Mouse (Mus musculus): ENCODE results near the gene A830018L16Rik. TPM values are rescaled to one million over a fixed set of nuclear protein-coding genes. Genes with fewer than 3 reads are reported as not detected.
"Not testable (repeated sequence)": the region's sequence is repeated elsewhere in the genome, so short reads cannot be mapped to it uniquely, and the experiment has no call there.

A830018L16Rik gene
- total RNA-seq (2021) = 100 to 1,000 TPM; 104 to 109 TPM
- long read RNA-seq, experiment 1, full-length matches to known transcripts = 28 of 52 reads
- long read RNA-seq, experiment 1, partial matches to known transcripts = 4 of 52 reads
- long read RNA-seq, experiment 1, other reads (novel, unspliced or antisense) = 20 of 52 reads
- long read RNA-seq, experiment 2, full-length matches to known transcripts = 28 of 46 reads
- long read RNA-seq, experiment 2, partial matches to known transcripts = 2 of 46 reads
- long read RNA-seq, experiment 2, other reads (novel, unspliced or antisense) = 16 of 46 reads

- peak; percentile 69 to 88 for DNase-seq (ENCODE audit: low spot score in 2 of 2)
Measured at GRCm38 (mm10) chr1:11413894-11414556, at the start of gene A830018L16Rik. A830018L16Rik (plus strand) TSS chr1:11414105.

DNA sequence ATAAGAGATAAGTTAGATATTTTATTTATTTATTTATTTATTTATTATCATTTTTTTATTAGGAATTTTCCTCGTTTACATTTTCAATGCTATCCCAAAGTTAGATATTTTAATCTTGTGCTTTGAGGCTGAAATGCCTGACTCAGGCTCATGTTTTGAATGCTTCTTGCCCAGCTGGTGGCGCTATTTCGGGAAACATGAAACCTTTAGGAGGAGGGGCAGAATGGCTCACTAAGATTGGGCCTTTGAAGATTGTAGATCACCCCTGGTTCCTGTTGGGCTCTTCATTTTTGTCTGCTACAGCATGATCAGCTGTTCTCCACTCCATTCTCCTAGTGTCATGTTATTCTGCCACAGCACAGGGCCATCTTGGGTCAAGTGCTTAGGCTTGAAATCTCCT, 28.1 kb upstream of the A830018L16Rik start:
- DNase-seq (ENCODE audit: low spot score in 2 of 2) = no peak

- no peak for DNase-seq (ENCODE audit: low spot score in 2 of 2)
Measured at GRCm38 (mm10) chr1:11395408-11395807, 18.5 kb upstream of the A830018L16Rik start.

DNA sequence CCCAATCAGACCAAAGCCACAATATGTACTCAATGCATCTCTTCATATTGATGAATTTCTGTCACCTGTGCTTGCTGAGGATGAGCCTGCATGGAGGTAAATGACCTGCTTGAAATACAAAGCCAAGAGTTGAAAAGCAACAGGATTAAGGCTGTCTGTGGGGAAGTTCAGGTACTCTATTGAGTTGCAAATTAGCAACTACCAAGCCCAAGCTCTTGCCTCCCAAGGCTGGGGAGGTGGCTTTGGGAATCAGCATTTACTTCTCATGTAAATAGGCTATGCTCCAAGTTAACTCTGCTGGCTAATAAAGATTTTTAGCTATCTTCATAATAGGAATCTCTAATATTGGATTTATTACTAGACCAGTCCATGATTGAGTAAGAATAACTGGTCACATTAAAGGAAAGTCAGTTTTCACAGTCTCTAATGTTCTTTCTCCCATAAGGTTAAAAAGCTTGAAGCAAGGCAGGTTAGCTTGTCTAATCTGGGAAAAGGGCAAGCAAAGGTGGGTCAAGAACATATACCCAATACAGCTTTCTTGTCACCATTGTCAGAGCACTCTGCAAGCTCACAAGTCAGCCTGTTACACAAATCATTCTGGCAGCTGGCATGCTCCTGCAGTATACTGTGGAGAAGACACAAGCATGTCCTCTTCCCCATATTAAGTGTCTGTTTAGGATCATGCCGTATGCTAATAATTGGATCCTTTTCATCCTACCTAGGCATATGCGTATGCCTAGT, 17.7 kb upstream of the A830018L16Rik start:
- DNase-seq (ENCODE audit: low spot score in 2 of 2) = no peak

- DNase-seq (ENCODE audit: low spot score in 2 of 2) = no peak
Measured at GRCm38 (mm10) chr1:11401159-11401558, 12.7 kb upstream of the A830018L16Rik start.

- DNase-seq (ENCODE audit: low spot score in 2 of 2) = no peak
Measured at GRCm38 (mm10) chr1:11405527-11405926, 8.4 kb upstream of the A830018L16Rik start.

GRCm38 (mm10) chr1:11406026-11406425, 7.9 kb upstream of the A830018L16Rik start:
- DNase-seq (ENCODE audit: low spot score in 2 of 2) = no peak

- DNase-seq (ENCODE audit: low spot score in 2 of 2) = peak; percentile 15 to 16
Measured at GRCm38 (mm10) chr1:11414560-11414959, 655 bp downstream of the A830018L16Rik start.

GRCm38 (mm10) chr1:11427310-11427709, 13.4 kb downstream of the A830018L16Rik start:
- DNase-seq (ENCODE audit: low spot score in 2 of 2) = no peak

GRCm38 (mm10) chr1:11458353-11458752, 44.4 kb downstream of the A830018L16Rik start:
- no peak for DNase-seq (ENCODE audit: low spot score in 2 of 2)

DNA sequence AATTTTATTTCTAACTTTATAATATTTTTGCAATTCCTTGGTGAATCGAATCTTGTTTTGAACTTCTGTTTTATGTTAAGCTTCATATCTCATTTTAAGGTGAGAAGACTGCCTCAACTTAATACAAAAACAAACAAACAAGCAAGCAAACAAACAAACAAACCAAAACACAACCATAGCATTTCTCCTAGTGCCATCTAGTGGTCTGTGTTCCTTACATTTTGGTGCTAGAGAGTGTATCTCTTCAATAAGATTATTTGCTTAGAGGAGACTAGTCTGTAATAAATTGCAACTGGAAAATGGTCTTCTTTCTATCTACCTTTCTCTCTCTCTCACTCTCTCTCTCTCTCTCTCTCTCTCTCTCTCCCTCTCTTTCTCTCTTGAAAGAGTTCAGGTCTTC, 52.4 kb downstream of the A830018L16Rik start:
- DNase-seq (ENCODE audit: low spot score in 2 of 2) = no peak

- no peak for DNase-seq (ENCODE audit: low spot score in 2 of 2)
Measured at GRCm38 (mm10) chr1:11467065-11467643, 53.2 kb downstream of the A830018L16Rik start.

- no peak for DNase-seq (ENCODE audit: low spot score in 2 of 2)
Measured at GRCm38 (mm10) chr1:11492936-11493335, 79.0 kb downstream of the A830018L16Rik start.

- no peak for DNase-seq (ENCODE audit: low spot score in 2 of 2)
Measured at GRCm38 (mm10) chr1:11501556-11501955, 87.7 kb downstream of the A830018L16Rik start.

GRCm38 (mm10) chr1:11549810-11550209, 135.9 kb downstream of the A830018L16Rik start:
- DNase-seq (ENCODE audit: low spot score in 2 of 2) = not testable (repeated sequence)

- peak; percentile 43 to 65 for DNase-seq (ENCODE audit: low spot score in 2 of 2)
Measured at GRCm38 (mm10) chr1:11565309-11565708, 151.4 kb downstream of the A830018L16Rik start.

- DNase-seq (ENCODE audit: low spot score in 2 of 2) = peak in 1 of 2 experiments; percentile 41
Measured at GRCm38 (mm10) chr1:11566730-11567129, 152.8 kb downstream of the A830018L16Rik start.

DNA sequence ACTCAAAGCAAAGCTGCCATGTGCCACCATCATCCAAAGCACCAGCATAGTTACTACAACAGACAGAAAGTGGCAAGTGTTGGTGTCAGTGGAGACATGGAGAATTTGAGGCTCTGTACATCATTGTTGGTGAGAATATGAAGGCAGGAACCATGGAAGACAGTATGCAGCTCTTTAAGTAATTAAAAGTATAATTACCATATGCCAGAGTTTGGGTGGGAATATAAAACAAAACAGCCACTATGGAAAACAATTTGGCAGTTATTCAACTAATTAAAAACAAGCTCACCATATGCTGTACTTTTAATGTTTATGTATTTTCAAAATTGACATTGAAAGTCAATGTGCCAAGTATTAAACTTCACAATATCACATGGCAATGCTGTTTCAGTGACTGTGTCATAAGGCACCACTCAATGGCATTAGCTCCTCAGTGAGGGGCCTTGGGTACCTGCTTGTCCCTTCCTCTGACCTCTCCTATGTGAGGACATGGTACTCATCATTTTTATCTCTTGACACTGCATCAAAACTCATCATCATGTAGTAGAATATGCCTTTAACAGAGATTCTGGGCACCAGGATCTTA, 153.5 kb downstream of the A830018L16Rik start:
- DNase-seq (ENCODE audit: low spot score in 2 of 2) = no peak

DNA sequence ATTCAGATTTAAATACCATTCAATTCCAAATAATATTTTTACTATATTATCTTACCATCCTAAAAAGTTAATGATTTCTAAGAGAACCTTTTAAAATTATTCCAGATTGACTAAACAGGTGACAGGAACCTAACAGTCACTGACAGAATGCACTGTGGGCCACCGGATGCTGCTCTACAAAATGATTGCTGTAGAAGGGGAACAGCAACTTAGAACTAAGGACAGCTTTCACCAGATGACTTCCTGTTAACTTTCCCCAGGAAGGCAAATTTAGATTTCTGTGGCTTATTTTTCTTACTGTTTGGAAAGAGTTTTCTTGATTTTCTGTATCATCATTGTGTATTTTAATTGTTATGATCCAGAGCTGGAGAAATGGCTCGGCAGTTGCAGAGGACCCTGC, 156.4 kb downstream of the A830018L16Rik start:
- DNase-seq (ENCODE audit: low spot score in 2 of 2) = no peak

DNA sequence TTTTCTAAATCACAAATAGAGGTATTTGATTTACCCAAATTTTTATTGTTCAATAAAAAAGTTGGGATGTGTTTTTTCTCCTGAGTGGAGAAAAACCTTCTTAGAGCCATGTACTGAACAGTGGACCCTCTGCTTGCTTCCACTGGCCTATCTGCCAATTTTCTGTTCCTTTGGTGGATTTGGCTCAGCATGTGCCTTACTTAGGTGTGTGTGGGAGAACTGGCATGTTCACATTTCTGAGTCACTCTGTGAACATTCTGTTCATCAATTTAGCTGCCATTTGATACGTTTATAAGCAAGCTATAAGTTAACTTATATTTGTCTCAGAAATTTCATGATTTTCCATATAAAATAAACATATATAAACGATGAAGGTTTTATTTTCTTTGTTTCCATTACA, 159.6 kb downstream of the A830018L16Rik start:
- peak; percentile 26 to 36 for DNase-seq (ENCODE audit: low spot score in 2 of 2)

GRCm38 (mm10) chr1:11580026-11580425, 166.1 kb downstream of the A830018L16Rik start:
- no peak for DNase-seq (ENCODE audit: low spot score in 2 of 2)
